Mouse (Mus musculus) layer of hippocampus, adult 2 months (tissue): Measurements from ENCODE around the gene Eif1. TPM values are rescaled to one million over a fixed set of nuclear protein-coding genes. Genes with fewer than 3 reads are reported as not detected.

Experiments
- DNase-seq, 2 experiments: peaks; one replicate each; pipeline ENCODE4 v3.0.0; 2022; ENCODE audit warnings: low spot score in 2 of 2
- H3K27ac ChIP-seq: fragments of 200-600 bp; 2 replicates; pipeline ENCODE4 v1.8.1; 2022
- H3K4me3 ChIP-seq: fragments of 200-600 bp; 2 replicates; pipeline ENCODE4 v1.8.1; 2022; ENCODE audit warnings: mild to moderate bottlenecking
- CTCF ChIP-seq: fragments of 200-600 bp; conservative IDR thresholded peaks from 2 replicates; pipeline ENCODE4 v1.8.1; 2022; ENCODE audit warnings: antibody characterized with exemption, mild to moderate bottlenecking, moderate library complexity
- total RNA-seq, 2 experiments: library from RNA; stranded (reverse); gene quantifications; 2 replicates each; pipeline ENCODE4 v1.2.3; 2021

The Eif1 gene
- total RNA-seq, 2 experiments from 2014 or later, result 713 to 750 TPM

- Histone ChIP-seq H3K4me3 (no peak overlapping the region), H3K27ac (no peak overlapping the region)
- DNase-seq, result peak; percentile 66 to 85
- peak; percentile 92 for TF ChIP-seq CTCF
Measured at GRCm38 (mm10) chr11:100362209-100362978, 42.7 kb downstream of the Eif1 start.

GRCm38 (mm10) chr11:100362979-100363562 is 43.4 kb downstream of the Eif1 start:
- TF ChIP-seq CTCF, result peak; percentile 84
- Histone ChIP-seq H3K27ac (no peak overlapping the region), H3K4me3 (no peak overlapping the region)
- DNase-seq, result peak in 1 of 2 experiments; percentile 66

GRCm38 (mm10) chr11:100369145-100369544 is 49.5 kb downstream of the Eif1 start:
- TF ChIP-seq CTCF, result no peak
- Histone ChIP-seq H3K27ac (no peak overlapping the region), H3K4me3 (no peak overlapping the region)
- DNase-seq, result no peak

- H3K4me3 ChIP-seq, result no peak overlapping the region
- H3K27ac ChIP-seq, result no peak overlapping the region
- no peak for TF ChIP-seq CTCF
- DNase-seq, result no peak
Measured at GRCm38 (mm10) chr11:100369822-100370221, 50.1 kb downstream of the Eif1 start.

Other genes starting within 250 kb of the Eif1 start
- not detected for gene Krt32, start 231.7 kb upstream of the Eif1 start, total RNA-seq
- gene Krt35, start 223.6 kb upstream of the Eif1 start, total RNA-seq, result not detected
- gene Krt36, start 214.3 kb upstream of the Eif1 start, total RNA-seq, result not detected
- gene Krt13, start 198.3 kb upstream of the Eif1 start, total RNA-seq, result not detected
- under 1 TPM in 1 of 2 experiments, not detected in 1; 0.77 TPM for gene Krt15, start 184.0 kb upstream of the Eif1 start, total RNA-seq
- not detected for gene Krt19, start 171.2 kb upstream of the Eif1 start, total RNA-seq
- 1 to 10 TPM; 3.6 to 3.7 TPM for gene Krt9, start 126.6 kb upstream of the Eif1 start, total RNA-seq
- not detected for gene Krt14, start 112.3 kb upstream of the Eif1 start, total RNA-seq
- not detected for gene Krt16, start 71.0 kb upstream of the Eif1 start, total RNA-seq
- gene Krt17, start 58.9 kb upstream of the Eif1 start, total RNA-seq, result not detected
- gene Krt42, start 50.0 kb upstream of the Eif1 start, total RNA-seq, result not detected
- gene Gast, start 14.5 kb downstream of the Eif1 start, total RNA-seq, result not detected
- 100 to 1,000 TPM; 169 to 174 TPM for gene Hap1, start 36.2 kb downstream of the Eif1 start, total RNA-seq
- 10 to 100 TPM; 34.1 to 35.6 TPM for gene Jup, start 77.9 kb downstream of the Eif1 start, total RNA-seq
- gene P3h4, start 95.0 kb downstream of the Eif1 start, total RNA-seq, result 1 to 10 TPM; 9.4 to 9.5 TPM
- gene Fkbp10, start 95.8 kb downstream of the Eif1 start, total RNA-seq, result 1 to 10 TPM; 4.4 to 5.8 TPM
- gene Nt5c3b, start 121.9 kb downstream of the Eif1 start, total RNA-seq, result 10 to 100 TPM; 58.4 to 58.7 TPM
- 1 to 10 TPM in 1 of 2 experiments, under 1 TPM in 1; 0.64 to 1.4 TPM for gene Klhl10, start 122.0 kb downstream of the Eif1 start, total RNA-seq
- gene Klhl11, start 152.9 kb downstream of the Eif1 start, total RNA-seq, result 100 to 1,000 TPM; 119 to 121 TPM
- 100 to 1,000 TPM; 103 to 117 TPM for gene Acly, start 208.1 kb downstream of the Eif1 start, total RNA-seq
- gene Ttc25, start 225.7 kb downstream of the Eif1 start, total RNA-seq, result 1 to 10 TPM; 1.3 to 1.7 TPM